Mouse (Mus musculus) heart, postnatal 0 days (tissue): ENCODE data around the gene Pde4b.

ENCODE experiments used
- CTCF ChIP-seq: IDR thresholded peaks from 2 replicates; pipeline ENCODE4 v1.5.1; 2016; ENCODE audit warnings: antibody characterized with exemption, control low read depth, low read depth
- EP300 ChIP-seq: IDR thresholded peaks from 2 replicates; pipeline ENCODE4 v1.6.1; 2016; ENCODE audit warnings: antibody characterized with exemption, low read depth

DNA sequence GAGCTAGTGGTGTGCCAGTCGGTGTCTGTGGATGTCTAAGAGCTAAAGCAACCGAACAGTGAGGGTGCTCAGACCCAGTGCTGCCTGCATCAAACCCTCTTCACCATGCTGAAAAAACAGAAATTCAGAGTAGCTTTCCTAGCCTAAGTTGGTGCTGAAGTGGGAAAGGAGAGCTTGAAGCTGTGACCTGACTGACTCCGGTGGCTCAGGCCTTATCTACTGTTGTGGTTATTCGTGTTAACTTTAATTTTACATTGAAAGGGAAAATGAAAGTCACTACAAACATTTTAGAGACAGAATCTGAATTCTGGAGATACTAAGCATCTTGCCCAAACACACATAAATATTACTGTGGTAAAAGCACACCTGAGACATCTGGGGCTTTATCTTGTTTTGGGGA, 542.3 kb downstream of the Pde4b start:
- TF ChIP-seq CTCF (no peak), EP300 (no peak)
